Comparison of ENCODE assay signal across 11 mouse cellular contexts in genomic region chr12:86879446-86880085, GRCm38 (mm10). TPM values are rescaled to one million over a fixed set of nuclear protein-coding genes. Genes with fewer than 3 reads are reported as not detected.
DNase-seq lines count a peak whose midpoint lies in the region; ATAC-seq and TF ChIP-seq lines count a peak whose summit lies in the region.
"Had no signal": no experiment of that assay in that cellular context is flagged by ENCODE, and none has a peak within 500 bp of the region (broad histone marks: within the 10 kb centered on the region; RNA-seq: fewer than 3 reads in every experiment).

No protein-coding gene starts in this region.

- intact Hi-C loops in heart, postnatal 14 days (cut with DNase I) = no loop called here

- peak overlapping the region; percentile 95 for H3K4me2 ChIP-seq in heart, embryonic 13.5 days
- no peak overlapping the region; the same call in 1 of the 2 replicates for H3K4me2 ChIP-seq in forebrain, embryonic 11.5 days (ENCODE audit: low read depth, low read length, severe bottlenecking)
- H3K4me2 ChIP-seq in limb, embryonic 13.5 days (replicated peaks) = no peak overlapping the region

- WGBS in heart, embryonic 13.5 days = 51% methylated on average over 6 of the region's 6 CpGs
- 51% methylated on average over 6 of the region's 6 CpGs for WGBS in forebrain, embryonic 11.5 days
- 43% methylated on average over 6 of the region's 6 CpGs for WGBS in limb, embryonic 13.5 days

- H3K4me1 ChIP-seq in heart, embryonic 13.5 days = peaks cover 35% of the 10 kb centered on the region
- H3K4me1 ChIP-seq in ES-E14 (ENCODE audit: control insufficient read depth in 2 of 2, insufficient read depth in 2 of 2, low read length in 2 of 2, poor library complexity in 1 of 2) = peaks cover 11 to 15% of the 10 kb centered on the region in 2 experiments
- H3K4me1 ChIP-seq in forebrain, embryonic 11.5 days (replicated peaks; ENCODE audit: control insufficient read depth, insufficient read depth, low read length) = 0 out of 2 replicates have a peak, but pooled peaks cover 13% of the 10 kb centered on the region
- peaks cover 38% of the 10 kb centered on the region for H3K4me1 ChIP-seq in limb, embryonic 13.5 days

- peak overlapping the region; percentile 30; the same call in 1 of the 2 replicates for H3K9ac ChIP-seq in heart, embryonic 13.5 days
- no peak overlapping the region for H3K9ac ChIP-seq in ES-E14 (ENCODE audit: insufficient read depth, low read depth, low read length, poor library complexity, severe bottlenecking)
- no peak overlapping the region for H3K9ac ChIP-seq in forebrain, embryonic 11.5 days (ENCODE audit: low read length)
- no peak overlapping the region for H3K9ac ChIP-seq in limb, embryonic 13.5 days
- H3K9ac ChIP-seq: stomach, embryonic 15.5 days had no signal

- ATAC-seq in heart, embryonic 13.5 days (ENCODE audit: extremely low read depth, insufficient number of reproducible peaks, low FRiP score, low TSS enrichment) = no peak
- ATAC-seq in forebrain, embryonic 11.5 days (replicated peaks; ENCODE audit: low FRiP score) = no peak
- ATAC-seq in limb, embryonic 13.5 days (ENCODE audit: low FRiP score, low read depth) = no peak

- H3K27ac ChIP-seq in heart, embryonic 13.5 days (replicated peaks) = peak overlapping the region; percentile 43
- peak overlapping the region; percentile 45; the same call in 1 of the 2 replicates for H3K27ac ChIP-seq in ES-E14 (ENCODE audit: insufficient read depth, low read depth, low read length, poor library complexity, severe bottlenecking)
- peak overlapping the region; percentile 61 for H3K27ac ChIP-seq in forebrain, embryonic 11.5 days (ENCODE audit: low read depth, low read length)
- peak overlapping the region; percentile 15; the same call in 1 of the 2 replicates for H3K27ac ChIP-seq in limb, embryonic 13.5 days

- in situ Hi-C loops in ES-E14 (cut with MboI; ENCODE audit: low sequenced_read_pairs in 2 of 2, unreplicated experiment in 2 of 2) = no loop called here

- peaks cover 19% of the 10 kb centered on the region for H3K36me3 ChIP-seq in heart, embryonic 13.5 days
- H3K36me3 ChIP-seq in ES-E14 (ENCODE audit: control insufficient read depth, insufficient read depth, low read length, poor library complexity, severe bottlenecking) = peaks cover 22% of the 10 kb centered on the region
- H3K36me3 ChIP-seq in forebrain, embryonic 11.5 days (ENCODE audit: control insufficient read depth, insufficient read depth, low read length) = no peaks in the 10 kb centered on the region
- peaks cover 10% of the 10 kb centered on the region for H3K36me3 ChIP-seq in limb, embryonic 13.5 days
- H3K36me3 ChIP-seq: stomach, embryonic 15.5 days had no signal

- no peaks in the 10 kb centered on the region for H3K27me3 ChIP-seq in heart, embryonic 13.5 days (replicated peaks)
- H3K27me3 ChIP-seq in forebrain, embryonic 11.5 days (ENCODE audit: control insufficient read depth, insufficient read depth, low read length) = no peaks in the 10 kb centered on the region
- no peaks in the 10 kb centered on the region for H3K27me3 ChIP-seq in limb, embryonic 13.5 days
- H3K27me3 ChIP-seq: stomach, embryonic 15.5 days had no signal

- DNase-seq in heart, postnatal 14 days = no peak
- DNase-seq in ES-E14 (ENCODE audit: low read depth, low spot score) = no peak
- no peak for DNase-seq in forebrain, embryonic 11.5 days (ENCODE audit: low spot score)
- no peak for DNase-seq in embryo, embryonic 10 days (ENCODE audit: low spot score)
- no peak for DNase-seq in urinary bladder, postnatal 25 days (ENCODE audit: low spot score)
- DNase-seq in right cerebral cortex, postnatal 4 days = no peak
- DNase-seq: cerebellum, adult 18-20 months; gastrocnemius, postnatal 14 days had no signal

- H3K9me3 ChIP-seq in heart, embryonic 13.5 days = no peaks in the 10 kb centered on the region
- no peaks in the 10 kb centered on the region for H3K9me3 ChIP-seq in ES-E14 (ENCODE audit: control insufficient read depth, insufficient read depth, low read depth, low read length)
- no peaks in the 10 kb centered on the region for H3K9me3 ChIP-seq in forebrain, embryonic 11.5 days (ENCODE audit: control insufficient read depth, low read length)
- no peaks in the 10 kb centered on the region for H3K9me3 ChIP-seq in limb, embryonic 13.5 days
- H3K9me3 ChIP-seq: stomach, embryonic 15.5 days had no signal

- peak overlapping the region; percentile 90; the same call in 1 of the 2 replicates for H3K4me3 ChIP-seq in heart, embryonic 13.5 days
- H3K4me3 ChIP-seq in ES-E14 (ENCODE audit: insufficient read depth in 1 of 2, low read depth in 1 of 2, low read length in 2 of 2, poor library complexity in 1 of 2, severe bottlenecking in 1 of 2) = no peak overlapping the region
- no peak overlapping the region for H3K4me3 ChIP-seq in forebrain, embryonic 11.5 days (ENCODE audit: low read depth, low read length)
- H3K4me3 ChIP-seq in limb, embryonic 13.5 days = no peak overlapping the region
- H3K4me3 ChIP-seq: stomach, embryonic 15.5 days had no signal

TF ChIP-seq in ES-E14, 5 proteins besides CTCF, POLR2A, EP300 and RAD21:
- TF ChIP-seq HCFC1 (IDR thresholded peaks at IDR 0.05; ENCODE audit: borderline replicate concordance, insufficient read depth, low read length) = no peak
- TF ChIP-seq MAFK (IDR thresholded peaks at IDR 0.05; ENCODE audit: insufficient read depth, low read depth, low read length) = no peak
- TF ChIP-seq ZC3H11A (IDR thresholded peaks at IDR 0.05; ENCODE audit: borderline replicate concordance, low read depth, low read length) = no peak
- no peak for TF ChIP-seq CHD2 (IDR thresholded peaks at IDR 0.05; ENCODE audit: low read depth, low read length)
- no peak for TF ChIP-seq ZNF384 (IDR thresholded peaks at IDR 0.05; ENCODE audit: low read depth, low read length)

RNA-seq across cellular contexts. Expression of gene Irf2bpl, which starts 5.0 kb away (rescaled TPM):
- polyA plus RNA-seq in heart, embryonic 13.5 days (2015; fragmentation: Nextera tagmentation; extraction: Ambion mirVana) = 32.7 and 34.1 TPM in 2 replicates
- 10 to 100 TPM; 44.7 to 51.8 TPM for total RNA-seq in heart, postnatal 14 days (2021)
- 39.5 and 43.2 TPM in 2 replicates for total RNA-seq in ES-E14 (2012; rRNA removed)
- polyA plus RNA-seq in forebrain, embryonic 11.5 days (2014; fragmentation: Nextera tagmentation; extraction: Ambion mirVana) = 40.3 and 42.7 TPM in 2 replicates
- polyA plus RNA-seq in limb, embryonic 13.5 days (2015; fragmentation: Nextera tagmentation; extraction: Ambion mirVana) = 39.2 and 41.2 TPM in 2 replicates
